Mouse (Mus musculus): ENCODE results near the gene Itga6.

- TF ChIP-seq POLR2A (IDR thresholded peaks at IDR 0.05; ENCODE audit: borderline replicate concordance, low read depth, low read length), result no peak
- TF ChIP-seq CTCF (IDR thresholded peaks at IDR 0.05; ENCODE audit: low read depth, low read length), result no peak
Observed at GRCm38 (mm10) chr2:71752383-71752782, 7.0 kb downstream of the Itga6 start.
